Mouse (Mus musculus): ENCODE data around the gene Trim14.

GRCm38 (mm10) chr4:46585041-46585810 lies 49.3 kb upstream of the Trim14 start:
- TF ChIP-seq CTCF (IDR thresholded peaks at IDR 0.05; ENCODE audit: insufficient read depth, low read length) = no peak
- TF ChIP-seq POLR2A (IDR thresholded peaks at IDR 0.05; ENCODE audit: borderline replicate concordance, extremely low read depth, low read depth, low read length) = 0 out of 2 replicates have a peak, but pooled peaks have one; percentile 3

All from lung, adult 2 months (tissue).